Mouse (Mus musculus): ENCODE measurements around the gene Synrg. TPM values are rescaled to one million over a fixed set of nuclear protein-coding genes. Genes with fewer than 3 reads are reported as not detected.

Synrg gene
- polyA plus RNA-seq, 1 experiment from 2014 or later: 5.2 TPM

DNA sequence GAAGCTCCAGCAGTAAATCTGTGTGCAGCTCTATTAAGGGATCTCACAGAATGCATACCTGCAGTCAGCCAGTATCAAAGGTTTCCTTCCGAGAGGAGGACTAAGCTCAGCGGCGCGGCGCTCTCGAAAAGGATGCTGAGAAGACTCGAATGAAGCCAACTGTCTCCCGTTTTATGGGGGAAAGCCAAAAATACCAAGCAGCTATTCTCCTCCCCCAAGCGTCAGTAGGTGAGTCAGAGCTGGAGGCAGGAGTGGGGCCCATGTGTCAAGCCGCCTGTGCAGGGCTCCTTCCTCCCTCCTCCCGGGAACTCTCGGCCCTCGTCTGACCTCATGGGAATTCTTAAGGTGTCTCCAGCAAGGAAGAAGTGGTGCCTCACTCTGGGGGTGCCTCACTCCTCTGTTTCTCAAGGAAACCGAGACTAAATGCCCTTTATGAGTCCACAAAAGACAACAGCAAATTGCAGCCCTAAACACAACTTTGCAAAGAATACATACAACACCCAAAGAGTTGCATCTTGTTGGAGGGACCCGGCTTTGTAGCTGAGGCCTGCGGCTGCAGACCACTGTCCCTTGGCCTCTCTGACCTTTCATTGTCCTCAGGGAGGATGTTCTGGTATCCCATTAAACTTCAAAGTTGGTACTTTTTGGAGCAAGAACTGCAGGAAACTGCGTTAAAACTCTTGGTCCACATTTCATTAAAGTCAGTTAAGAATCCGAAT lies 102.9 kb downstream of the Synrg start:
- H3K4me1 ChIP-seq (replicated peaks): peaks cover 21% of the 10 kb centered on the region
- no peak for ATAC-seq (ENCODE audit: insufficient read depth)
- no peak overlapping the region for H3K9ac ChIP-seq

DNA sequence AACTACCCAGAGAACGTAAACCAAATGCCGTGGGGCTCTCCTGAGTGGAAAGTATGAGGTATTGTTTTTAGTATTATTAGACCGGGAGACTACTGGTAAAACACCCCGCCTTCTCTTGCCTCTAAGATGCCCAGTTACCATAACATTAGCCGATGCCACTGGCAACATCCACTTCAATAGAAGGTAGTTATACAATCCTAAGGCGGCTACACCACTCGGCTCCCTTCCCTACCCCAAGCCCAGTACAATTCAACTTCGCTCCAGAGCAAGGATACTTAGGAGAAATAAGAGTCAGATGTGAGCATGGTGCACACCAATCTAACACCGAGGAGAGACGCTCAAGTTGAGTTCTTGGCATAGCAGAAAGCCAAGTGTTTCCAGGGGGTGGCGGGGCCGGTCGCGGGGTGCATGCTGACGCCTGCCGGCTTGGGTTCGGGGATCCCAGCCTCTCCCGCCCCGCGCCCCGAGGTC lies 103.5 kb downstream of the Synrg start:
- peaks cover 76% of the 10 kb centered on the region for H3K27me3 ChIP-seq
- 3% methylated on average over 21 of the region's 21 CpGs for WGBS (ENCODE audit: insufficient replicate concordance)

More for the DNA sequence above, 102.9 kb downstream of the Synrg start:
- Histone ChIP-seq H3K4me3 (replicated peaks) (no peak overlapping the region), H3K9me3 (replicated peaks) (no peaks in the 10 kb centered on the region), H3K4me2 (peak overlapping the region; percentile 75; the same call in 1 of the 2 replicates), H3K27ac (replicated peaks) (no peak overlapping the region), H3K27me3 (peaks cover 74% of the 10 kb centered on the region), H3K36me3 (replicated peaks) (no peaks in the 10 kb centered on the region)
- WGBS (ENCODE audit: insufficient replicate concordance): 9% methylated on average over 18 of the region's 18 CpGs

DNA sequence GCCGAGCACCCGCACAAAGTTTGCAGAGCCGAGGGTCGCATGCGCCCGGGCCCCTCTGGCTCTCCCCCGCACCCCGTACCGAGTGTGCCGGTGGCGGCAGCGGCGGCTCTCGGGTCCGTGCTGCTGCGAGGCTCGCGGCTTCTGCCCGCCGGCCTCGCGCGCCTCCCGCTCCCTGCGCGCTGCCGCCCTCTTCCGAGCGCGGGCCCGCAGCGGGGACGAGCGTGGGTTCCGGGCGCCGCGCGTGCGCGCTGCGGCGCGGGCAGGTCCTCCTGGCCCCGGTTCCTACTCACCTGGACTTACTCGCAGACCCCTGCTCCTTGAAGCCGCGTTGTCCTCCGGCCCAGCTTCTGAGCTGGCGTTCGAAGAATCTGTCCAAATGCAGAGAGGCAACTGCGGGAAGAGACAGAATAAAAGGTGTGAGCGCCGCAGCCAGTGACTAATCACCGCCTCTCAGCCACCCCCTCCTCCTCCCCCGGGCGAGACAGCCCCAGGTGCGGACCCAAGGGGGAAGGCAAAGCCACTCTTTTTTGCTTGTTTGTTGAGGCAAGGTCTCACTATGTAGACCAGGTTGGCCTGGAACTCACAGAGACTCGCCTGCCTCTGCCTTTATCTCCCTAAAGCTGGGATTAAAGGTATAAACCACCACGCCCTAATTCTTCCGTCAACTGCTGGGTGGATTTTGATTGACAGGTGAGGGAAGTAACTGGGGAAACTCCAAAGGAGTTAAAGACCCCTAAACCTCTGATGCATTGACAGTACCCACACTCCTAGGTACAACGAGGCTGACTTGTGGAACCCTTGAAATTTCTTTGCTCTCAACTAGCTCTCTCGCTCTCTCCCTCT lies 104.2 kb downstream of the Synrg start:
- H3K4me3 ChIP-seq (replicated peaks): peak overlapping the region; percentile 55
- WGBS (ENCODE audit: insufficient replicate concordance): 2% methylated on average over 63 of the region's 63 CpGs

More for the DNA sequence above, 103.5 kb downstream of the Synrg start:
- peak overlapping the region; percentile 55 for H3K4me3 ChIP-seq (replicated peaks)
- H3K9ac ChIP-seq: 0 out of 2 replicates have a peak overlapping the region, but pooled peaks have one; percentile 27
- H3K27ac ChIP-seq (replicated peaks): no peak overlapping the region
- peak overlapping the region; percentile 75 for H3K4me2 ChIP-seq
- ATAC-seq (ENCODE audit: insufficient read depth): no peak; the same call in 1 of the 2 replicates
- no peaks in the 10 kb centered on the region for H3K9me3 ChIP-seq (replicated peaks)
- H3K4me1 ChIP-seq (replicated peaks): peaks cover 21% of the 10 kb centered on the region
- H3K36me3 ChIP-seq (replicated peaks): no peaks in the 10 kb centered on the region

DNA sequence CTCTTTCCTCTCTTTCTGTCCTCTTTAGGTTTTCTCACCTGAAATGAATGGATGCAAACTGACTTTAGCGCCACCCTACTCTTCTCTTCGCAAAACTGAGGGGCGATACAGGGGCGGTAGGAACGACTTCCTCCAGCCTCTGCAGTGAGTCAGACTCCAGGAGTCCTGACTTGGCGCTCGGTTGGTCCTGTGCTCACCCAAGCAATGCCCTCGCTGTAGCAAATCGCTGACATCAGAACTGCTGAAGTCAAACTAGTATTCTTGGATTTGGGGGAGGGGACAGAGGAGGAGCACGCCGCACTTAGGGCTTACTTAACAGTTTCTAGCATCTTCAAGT lies 104.8 kb downstream of the Synrg start, which contains the start of gene Dusp14:
Gene Dusp14 (minus strand): TSS at position 228 of the 337 bp plus-strand sequence.
- no peak within 1 kb of the TSS for H3K27ac ChIP-seq (replicated peaks)
- peaks cover 75% of the 10 kb centered on the region for H3K27me3 ChIP-seq
- WGBS (ENCODE audit: insufficient replicate concordance): 6% methylated on average over 11 of the region's 11 CpGs
- ATAC-seq (ENCODE audit: insufficient read depth): no peak
- H3K9ac ChIP-seq: 0 out of 2 replicates have a peak within 1 kb of the TSS, but pooled peaks have one; percentile 27
- peaks cover 21% of the 10 kb centered on the region for H3K4me1 ChIP-seq (replicated peaks)
- peak within 1 kb of the TSS; percentile 55 for H3K4me3 ChIP-seq (replicated peaks)
- peak within 1 kb of the TSS; percentile 75 for H3K4me2 ChIP-seq
- H3K36me3 ChIP-seq (replicated peaks): no peaks in the 10 kb centered on the region
- H3K9me3 ChIP-seq (replicated peaks): no peaks in the 10 kb centered on the region

More for the DNA sequence above, 104.2 kb downstream of the Synrg start:
- Histone ChIP-seq H3K4me2 (peak overlapping the region; percentile 75), H3K27me3 (peaks cover 76% of the 10 kb centered on the region), H3K9ac (0 out of 2 replicates have a peak overlapping the region, but pooled peaks have one; percentile 27), H3K9me3 (replicated peaks) (no peaks in the 10 kb centered on the region), H3K27ac (replicated peaks) (no peak overlapping the region), H3K4me1 (replicated peaks) (peaks cover 21% of the 10 kb centered on the region), H3K36me3 (replicated peaks) (no peaks in the 10 kb centered on the region)
- ATAC-seq (ENCODE audit: insufficient read depth): peak; percentile 34; the same call in 1 of the 2 replicates

DNA sequence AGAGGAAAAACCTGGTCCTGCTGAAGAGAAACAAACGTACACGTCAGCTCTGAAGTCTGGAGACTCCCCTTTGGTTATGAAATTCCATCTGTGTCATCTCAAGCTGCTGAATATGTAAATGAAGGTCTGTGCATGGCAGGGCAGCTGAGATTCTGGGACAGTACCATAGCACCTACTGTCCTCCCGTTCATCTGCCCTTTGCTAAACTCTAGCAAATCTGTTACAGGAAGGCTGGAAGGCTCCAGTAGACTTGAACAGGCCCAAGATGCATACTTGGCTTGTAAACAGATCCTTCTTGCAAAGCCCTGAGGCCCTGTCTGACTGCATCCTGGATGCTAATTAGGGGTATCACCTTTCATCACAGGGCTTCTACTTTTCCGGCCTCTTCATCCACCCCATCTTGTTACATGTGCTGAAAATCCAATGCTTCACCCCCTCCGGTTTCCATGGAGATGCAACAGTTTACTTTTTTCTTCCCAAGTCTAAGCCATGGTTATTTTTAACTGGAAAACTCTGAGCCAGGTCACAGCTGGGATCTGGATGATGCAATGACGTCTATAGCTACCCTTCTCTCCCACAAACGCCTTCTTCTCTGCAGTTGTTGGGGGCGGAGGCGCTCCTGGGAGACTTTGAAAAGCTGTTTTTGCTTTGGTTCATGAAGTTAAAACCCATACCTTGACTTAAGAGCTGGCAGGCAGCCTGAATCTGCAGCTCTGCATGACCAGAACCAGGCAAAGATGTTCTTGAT lies 108.8 kb downstream of the Synrg start:
- Histone ChIP-seq H3K9me3 (replicated peaks) (no peaks in the 10 kb centered on the region), H3K27me3 (peaks cover 39% of the 10 kb centered on the region), H3K27ac (replicated peaks) (no peak overlapping the region), H3K36me3 (replicated peaks) (0 out of 2 replicates have a peak, but pooled peaks cover under 1% of the 10 kb centered on the region), H3K9ac (no peak overlapping the region), H3K4me2 (no peak overlapping the region), H3K4me3 (replicated peaks) (no peak overlapping the region), H3K4me1 (replicated peaks) (peaks cover 11% of the 10 kb centered on the region)
- no peak for ATAC-seq (ENCODE audit: insufficient read depth)
- 40% methylated on average over 9 of the region's 9 CpGs for WGBS (ENCODE audit: insufficient replicate concordance)

DNA sequence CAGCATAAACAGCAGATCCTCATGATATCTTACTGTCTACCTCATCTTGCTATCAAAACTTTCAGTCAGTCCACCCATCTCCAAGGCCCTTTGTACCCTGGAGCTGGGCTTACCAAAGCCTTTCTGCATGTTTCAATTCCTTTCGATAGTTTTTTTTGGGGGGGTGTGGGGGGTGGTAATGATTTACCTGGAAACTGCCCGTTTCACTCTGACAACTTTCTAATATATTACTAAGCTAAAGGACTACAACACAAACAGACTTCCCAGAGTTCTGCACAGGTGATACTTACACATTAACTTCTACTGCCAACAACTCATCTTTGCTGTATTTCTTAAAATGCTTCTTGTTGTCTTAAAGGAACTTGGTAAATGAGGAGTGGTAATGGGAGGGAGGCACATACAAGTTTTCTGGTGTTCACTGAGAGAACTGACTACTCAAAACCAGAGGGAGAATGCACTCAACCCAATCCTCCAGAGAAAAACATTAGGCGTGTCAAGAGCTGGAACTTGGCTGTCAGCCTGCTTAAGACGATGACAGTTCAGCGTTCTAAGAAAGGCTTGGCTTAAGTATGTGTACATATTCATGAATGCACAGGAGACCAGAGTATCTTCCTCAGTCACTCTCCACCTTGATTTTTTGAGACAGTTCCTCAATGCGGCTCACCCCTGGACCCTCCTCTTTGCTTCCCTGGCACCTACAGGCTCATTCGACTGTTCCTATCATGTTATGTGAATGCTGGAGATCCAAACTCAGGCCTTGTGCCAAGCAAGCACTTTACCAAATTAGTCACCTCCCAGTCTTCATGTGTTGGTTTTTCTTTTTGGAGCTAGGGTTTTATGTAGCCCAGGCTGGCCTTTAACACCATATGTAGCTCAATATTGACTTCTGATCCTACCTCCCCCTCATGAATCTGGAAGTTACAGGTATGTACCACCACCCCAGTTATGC lies 109.9 kb downstream of the Synrg start:
- no peak for ATAC-seq (ENCODE audit: insufficient read depth)
- Histone ChIP-seq H3K9ac (no peak overlapping the region), H3K27ac (replicated peaks) (no peak overlapping the region), H3K27me3 (peaks cover 29% of the 10 kb centered on the region), H3K36me3 (replicated peaks) (peaks cover 10% of the 10 kb centered on the region; the same call in 1 of the 2 replicates), H3K4me2 (no peak overlapping the region), H3K4me3 (replicated peaks) (no peak overlapping the region), H3K9me3 (replicated peaks) (no peaks in the 10 kb centered on the region), H3K4me1 (replicated peaks) (peaks cover 1% of the 10 kb centered on the region; the same call in 1 of the 2 replicates)
- WGBS (ENCODE audit: insufficient replicate concordance): 63% methylated on average over 7 of the region's 7 CpGs

DNA sequence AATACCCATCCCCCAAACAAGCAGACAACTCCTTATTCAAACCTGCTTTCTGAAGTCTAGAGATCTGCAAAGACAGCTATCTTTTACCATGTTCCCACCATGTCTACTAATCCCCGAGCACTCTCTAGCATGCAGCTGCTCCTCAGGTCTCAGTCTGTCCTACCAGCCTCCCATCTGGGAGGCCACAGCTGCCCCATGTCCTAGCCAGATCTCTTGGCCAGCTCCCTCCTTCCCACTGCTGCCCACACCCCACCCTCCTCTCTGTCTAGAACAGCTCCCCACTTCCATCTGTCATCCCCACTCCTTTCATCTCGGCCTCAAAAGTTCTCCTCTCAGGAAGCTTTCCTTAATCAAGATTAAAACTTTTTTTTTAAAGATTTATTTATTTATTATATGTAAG lies 112.8 kb downstream of the Synrg start:
- Histone ChIP-seq H3K4me3 (replicated peaks) (no peak overlapping the region), H3K4me2 (no peak overlapping the region), H3K9me3 (replicated peaks) (no peaks in the 10 kb centered on the region), H3K27ac (replicated peaks) (no peak overlapping the region), H3K4me1 (replicated peaks) (no peaks in the 10 kb centered on the region), H3K9ac (no peak overlapping the region), H3K36me3 (replicated peaks) (peaks cover 17% of the 10 kb centered on the region), H3K27me3 (0 out of 2 replicates have a peak, but pooled peaks cover 3% of the 10 kb centered on the region)
- 66% methylated on average over 2 of the region's 2 CpGs for WGBS (ENCODE audit: insufficient replicate concordance)
- no peak for ATAC-seq (ENCODE audit: insufficient read depth)

DNA sequence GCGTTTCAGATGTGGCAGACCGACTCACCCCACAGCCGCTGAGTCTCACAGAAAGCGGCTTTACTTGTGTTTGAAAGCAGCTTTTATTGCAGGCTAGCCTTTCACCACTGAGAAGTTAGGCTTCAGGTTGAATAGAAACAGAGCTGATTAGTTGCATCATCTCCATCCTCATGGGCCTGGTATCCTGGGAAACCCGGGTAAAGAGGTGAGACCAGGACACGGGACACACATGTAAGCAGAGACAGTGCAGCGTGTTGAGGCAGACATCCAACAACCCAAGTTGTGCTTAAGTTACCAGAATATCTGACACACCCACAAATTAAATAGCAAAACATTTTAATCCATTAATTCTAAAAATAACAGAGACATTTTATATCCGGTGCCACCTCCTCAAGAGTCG lies 114.4 kb downstream of the Synrg start:
- no peak overlapping the region for H3K4me2 ChIP-seq
- no peaks in the 10 kb centered on the region for H3K4me1 ChIP-seq (replicated peaks)
- 81% methylated on average over 9 of the region's 9 CpGs for WGBS (ENCODE audit: insufficient replicate concordance)
- H3K36me3 ChIP-seq (replicated peaks): peaks cover 27% of the 10 kb centered on the region
- no peak overlapping the region for H3K27ac ChIP-seq (replicated peaks)
- H3K4me3 ChIP-seq (replicated peaks): no peak overlapping the region
- H3K9ac ChIP-seq: no peak overlapping the region
- H3K27me3 ChIP-seq: no peaks in the 10 kb centered on the region
- H3K9me3 ChIP-seq (replicated peaks): no peaks in the 10 kb centered on the region
- no peak for ATAC-seq (ENCODE audit: insufficient read depth)

DNA sequence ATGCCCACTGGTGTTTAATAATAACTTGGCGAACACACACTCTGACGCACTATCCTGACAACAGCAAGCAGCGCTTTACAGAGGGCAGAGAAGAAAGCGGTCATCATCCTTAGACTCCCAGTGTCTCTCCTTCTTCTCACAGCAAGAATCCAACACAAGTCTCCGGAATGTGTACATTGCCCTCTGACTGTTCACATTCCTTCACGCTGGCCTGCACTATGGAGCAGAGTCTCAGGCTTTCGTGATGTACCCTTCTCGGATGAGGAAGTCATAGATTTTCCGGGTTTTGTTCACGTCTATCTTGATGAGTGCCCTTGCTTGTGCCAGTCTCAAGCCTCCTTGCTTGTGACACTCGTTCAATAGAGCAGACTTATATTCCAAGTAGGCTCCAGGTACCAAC lies 115.1 kb downstream of the Synrg start:
- no peaks in the 10 kb centered on the region for H3K9me3 ChIP-seq (replicated peaks)
- 80% methylated on average over 11 of the region's 11 CpGs for WGBS (ENCODE audit: insufficient replicate concordance)
- peaks cover 27% of the 10 kb centered on the region for H3K36me3 ChIP-seq (replicated peaks)
- H3K27ac ChIP-seq (replicated peaks): no peak overlapping the region
- no peak for ATAC-seq (ENCODE audit: insufficient read depth)
- H3K4me2 ChIP-seq: no peak overlapping the region
- H3K4me1 ChIP-seq (replicated peaks): no peaks in the 10 kb centered on the region
- H3K9ac ChIP-seq: no peak overlapping the region
- no peaks in the 10 kb centered on the region for H3K27me3 ChIP-seq
- no peak overlapping the region for H3K4me3 ChIP-seq (replicated peaks)

DNA sequence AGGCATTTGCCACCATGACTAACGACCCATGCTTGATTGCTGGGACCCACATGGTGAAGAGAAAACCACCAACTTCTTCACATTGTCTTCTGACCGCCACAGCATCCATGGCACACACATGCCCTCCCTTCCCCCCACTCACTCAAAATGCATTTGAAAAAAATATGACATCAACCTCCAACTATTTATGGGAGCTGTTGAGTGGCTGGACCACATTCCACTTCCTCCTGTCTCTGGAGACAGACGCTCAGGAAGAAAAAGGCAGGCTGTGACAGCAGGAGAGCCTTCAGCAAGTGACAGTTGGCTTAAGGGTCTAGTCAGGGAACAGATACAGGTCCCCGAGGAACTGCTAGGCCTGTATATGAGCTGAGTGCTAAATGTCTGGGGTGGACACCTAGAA lies 115.7 kb downstream of the Synrg start:
- WGBS (ENCODE audit: insufficient replicate concordance): 66% methylated on average over 4 of the region's 4 CpGs
- Histone ChIP-seq H3K27ac (replicated peaks) (no peak overlapping the region), H3K4me2 (no peak overlapping the region), H3K4me3 (replicated peaks) (no peak overlapping the region), H3K27me3 (no peaks in the 10 kb centered on the region), H3K4me1 (replicated peaks) (no peaks in the 10 kb centered on the region), H3K9me3 (replicated peaks) (no peaks in the 10 kb centered on the region), H3K36me3 (replicated peaks) (peaks cover 27% of the 10 kb centered on the region), H3K9ac (no peak overlapping the region)
- no peak for ATAC-seq (ENCODE audit: insufficient read depth)

Measured in liver, embryonic 15.5 days (tissue).